Mouse (Mus musculus) CH12.LX (cell line): ENCODE measurements around the gene Ttll8.

Experiments used
- CHD1 ChIP-seq: IDR thresholded peaks from 2 replicates; pipeline ENCODE4 v1.6.1; 2012; ENCODE audit warnings: low read depth, low read length, improper control_type of control experiment, inconsistent platforms
- CTCF ChIP-seq, 2 experiments: IDR thresholded peaks in 1 of 2; conservative IDR thresholded peaks in 1 of 2; 2 replicates each; pipeline ENCODE4 v1.5.1; 2011 to 2012; ENCODE audit warnings: low read depth in 2 of 2, low read length in 2 of 2, improper control_type of control experiment in 1 of 2, inconsistent platforms in 1 of 2, mild to moderate bottlenecking in 1 of 2, moderate library complexity in 1 of 2
- ETS1 ChIP-seq: conservative IDR thresholded peaks from 2 replicates; pipeline ENCODE4 v1.6.1; 2012; ENCODE audit warnings: low read depth, mild to moderate bottlenecking, inconsistent platforms, low read length, improper control_type of control experiment, moderate library complexity
- MAFK ChIP-seq: IDR thresholded peaks from 2 replicates; pipeline ENCODE4 v1.6.1; 2011; ENCODE audit warnings: low read length, improper control_type of control experiment; ENCODE audit not compliant: insufficient replicate concordance
- MAZ ChIP-seq: IDR thresholded peaks from 2 replicates; pipeline ENCODE4 v1.6.1; 2012; ENCODE audit warnings: low read depth, mild to moderate bottlenecking, inconsistent platforms, low read length, improper control_type of control experiment, moderate library complexity
- POLR2A ChIP-seq: IDR thresholded peaks from 2 replicates; pipeline ENCODE4 v1.6.1; 2011; ENCODE audit warnings: low read depth, mild to moderate bottlenecking, improper control_type of control experiment, low read length
- POLR2AphosphoS2 ChIP-seq: IDR thresholded peaks from 2 replicates; pipeline ENCODE4 v1.6.1; 2011; ENCODE audit warnings: low read depth, low read length, improper control_type of control experiment
- ZKSCAN1 ChIP-seq: IDR thresholded peaks from 2 replicates; pipeline ENCODE4 v1.6.1; 2012; ENCODE audit warnings: low read depth, inconsistent platforms, low read length, improper control_type of control experiment, borderline replicate concordance

GRCm38 (mm10) chr15:88877021-88877400, 77.2 kb downstream of the Ttll8 start:
- no peak for TF ChIP-seq CHD1
- no peak for TF ChIP-seq CTCF (conservative IDR thresholded peaks at IDR 0.05 in 1 of 2, IDR thresholded peaks at IDR 0.05 in 1 of 2; ENCODE audit: low read depth in 2 of 2, low read length in 2 of 2)
- TF ChIP-seq MAFK, result no peak
- TF ChIP-seq POLR2A, result no peak
- no peak for TF ChIP-seq ETS1
- no peak for TF ChIP-seq MAZ
- TF ChIP-seq ZKSCAN1, result no peak
- TF ChIP-seq POLR2AphosphoS2, result no peak
